Mouse (Mus musculus) ES-E14 (cell line): ENCODE measurements around the gene Olfr847. TPM values are rescaled to one million over a fixed set of nuclear protein-coding genes. Genes with fewer than 3 reads are reported as not detected.

Experiments
- DNase-seq: peaks from one replicate; pipeline ENCODE4 v3.0.0-alpha.2; 2013; ENCODE audit warnings: low read depth, low spot score
- H3K27ac ChIP-seq: 2 replicates; pipeline ENCODE4 v1.5.1; 2012; ENCODE audit warnings: low read depth, mild to moderate bottlenecking, low read length, moderate library complexity, mixed read lengths; ENCODE audit not compliant: poor library complexity, insufficient read depth, severe bottlenecking
- H3K36me3 ChIP-seq: 2 replicates; pipeline ENCODE4 v1.6.1; 2012; ENCODE audit warnings: mild to moderate bottlenecking, low read length, moderate library complexity, mixed read lengths; ENCODE audit not compliant: control insufficient read depth, poor library complexity, insufficient read depth, severe bottlenecking
- H3K4me1 ChIP-seq, 2 experiments: fragments of 150-350 bp in 1 of 2; sonication (generic) in 1 of 2; 2 replicates each; pipeline ENCODE4 v1.6.1; 2012; ENCODE audit warnings: low read length in 2 of 2, mild to moderate bottlenecking in 1 of 2, mixed read lengths in 1 of 2; ENCODE audit not compliant: control insufficient read depth in 2 of 2, insufficient read depth in 2 of 2, poor library complexity in 1 of 2
- H3K4me3 ChIP-seq, 2 experiments: fragments of 150-350 bp in 1 of 2; sonication (generic) in 1 of 2; 2 replicates each; pipeline ENCODE4 v1.5.1; 2012; ENCODE audit warnings: low read length in 2 of 2, low read depth in 1 of 2, mild to moderate bottlenecking in 1 of 2, mixed read lengths in 1 of 2; ENCODE audit not compliant: insufficient read depth in 1 of 2, poor library complexity in 1 of 2, severe bottlenecking in 1 of 2
- H3K9ac ChIP-seq: 2 replicates; pipeline ENCODE4 v1.6.1; 2012; ENCODE audit warnings: low read depth, mild to moderate bottlenecking, low read length, mixed read lengths; ENCODE audit not compliant: poor library complexity, insufficient read depth, severe bottlenecking
- H3K9me3 ChIP-seq: fragments of 150-350 bp; sonication (generic); 2 replicates; pipeline ENCODE4 v1.6.1; 2012; ENCODE audit warnings: low read depth, mild to moderate bottlenecking, low read length; ENCODE audit not compliant: control insufficient read depth, insufficient read depth
- CHD2 ChIP-seq: IDR thresholded peaks from 2 replicates; pipeline ENCODE4 v1.6.1; 2014; ENCODE audit warnings: mild to moderate bottlenecking, low read depth, low read length, inconsistent platforms
- HCFC1 ChIP-seq: IDR thresholded peaks from 2 replicates; pipeline ENCODE4 v1.6.1; 2012; ENCODE audit warnings: low read length, inconsistent platforms, borderline replicate concordance; ENCODE audit not compliant: insufficient read depth
- MAFK ChIP-seq: IDR thresholded peaks from 2 replicates; pipeline ENCODE4 v1.6.1; 2014; ENCODE audit warnings: mild to moderate bottlenecking, low read depth, low read length, inconsistent platforms; ENCODE audit not compliant: insufficient read depth
- ZC3H11A ChIP-seq: IDR thresholded peaks from 2 replicates; pipeline ENCODE4 v1.6.1; 2012; ENCODE audit warnings: low read depth, mild to moderate bottlenecking, inconsistent platforms, low read length, borderline replicate concordance
- ZNF384 ChIP-seq: IDR thresholded peaks from 2 replicates; pipeline ENCODE4 v1.6.1; 2012; ENCODE audit warnings: low read depth, low read length, inconsistent platforms
- in situ Hi-C, 2 experiments: fragments of 600-800 bp; cut with MboI; formaldehyde crosslinking; loops; one replicate each; pipeline ENCODE4 v1.15.1; 2025; ENCODE audit warnings: low sequenced_read_pairs in 2 of 2, inconsistent platforms in 1 of 2; ENCODE audit not compliant: unreplicated experiment in 2 of 2
- total RNA-seq: library from RNA; depleted of rRNA; stranded (reverse); fragments of 300-350 nt; gene quantifications from 2 replicates; pipeline ENCODE4 v1.2.3, GENCODE M21; 2012; rRNA removed

The Olfr847 gene
- not detected in 2 replicates for total RNA-seq

DNA sequence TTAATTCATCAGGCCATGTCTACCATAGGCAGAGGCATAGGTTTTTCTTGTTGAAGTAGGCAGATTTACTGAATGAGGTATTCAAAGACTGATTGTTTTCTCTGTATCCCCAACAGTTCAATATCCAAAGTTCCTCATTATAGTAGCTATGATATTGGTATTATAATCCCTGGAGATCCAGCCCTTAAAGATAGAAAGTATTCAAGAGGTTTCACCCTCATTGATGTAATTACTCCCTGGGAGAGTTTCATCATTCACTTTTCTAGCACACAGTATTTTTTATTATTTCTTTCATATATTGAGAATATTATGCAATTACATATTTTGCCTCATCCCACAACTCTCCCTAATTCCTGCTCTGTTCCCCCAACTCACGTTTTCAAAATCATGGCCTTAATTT is at the start of gene Olfr847:
Gene Olfr847, minus strand, starts transcription at position 101 of the 400 bp plus-strand sequence.
- no peak within 1 kb of the TSS for H3K27ac ChIP-seq
- DNase-seq: no peak
- H3K4me1 ChIP-seq: no peaks in the 10 kb centered on the region
- TF ChIP-seq ZC3H11A: no peak
- TF ChIP-seq CHD2: no peak
- no peak for TF ChIP-seq ZNF384
- TF ChIP-seq MAFK: no peak
- TF ChIP-seq HCFC1: no peak
- in situ Hi-C loops: no loop called here
- H3K9me3 ChIP-seq: no peaks in the 10 kb centered on the region
- no peak within 1 kb of the TSS for H3K4me3 ChIP-seq
- no peaks in the 10 kb centered on the region for H3K36me3 ChIP-seq
- no peak within 1 kb of the TSS for H3K9ac ChIP-seq

GRCm38 (mm10) chr9:19363905-19364304 is 14.6 kb downstream of the Olfr847 start, which contains the start of gene Olfr846:
Gene Olfr846, minus strand, starts transcription at chr9:19364005.
- no peaks in the 10 kb centered on the region for H3K9me3 ChIP-seq
- in situ Hi-C loops: no loop called here
- H3K9ac ChIP-seq: no peak within 1 kb of the TSS
- H3K27ac ChIP-seq: no peak within 1 kb of the TSS
- no peaks in the 10 kb centered on the region for H3K4me1 ChIP-seq
- TF ChIP-seq HCFC1 (no peak), CHD2 (no peak), MAFK (no peak), ZC3H11A (no peak), ZNF384 (no peak)
- H3K36me3 ChIP-seq: no peaks in the 10 kb centered on the region
- no peak within 1 kb of the TSS for H3K4me3 ChIP-seq
- DNase-seq: no peak

- no peak within 1 kb of the TSS for H3K4me3 ChIP-seq
- no peaks in the 10 kb centered on the region for H3K9me3 ChIP-seq
- in situ Hi-C loops: no loop called here
- H3K36me3 ChIP-seq: no peaks in the 10 kb centered on the region
- H3K4me1 ChIP-seq: no peaks in the 10 kb centered on the region
- no peak for TF ChIP-seq ZNF384
- TF ChIP-seq HCFC1: no peak
- no peak for TF ChIP-seq CHD2
- no peak for TF ChIP-seq MAFK
- TF ChIP-seq ZC3H11A: no peak
- DNase-seq: no peak
- H3K27ac ChIP-seq: no peak within 1 kb of the TSS
- no peak within 1 kb of the TSS for H3K9ac ChIP-seq
Observed at GRCm38 (mm10) chr9:19336157-19336556, 42.3 kb downstream of the Olfr847 start, which contains the start of gene Olfr845. Gene Olfr845, plus strand, starts transcription at chr9:19336457.

Other genes starting within 250 kb of the Olfr847 start
- 0.69 and 0.80 TPM in 2 replicates for gene Olfr837, start 242.4 kb downstream of the Olfr847 start, total RNA-seq
- 0.09 and 0.11 TPM in 2 replicates for gene Olfr839-ps1, start 201.4 kb downstream of the Olfr847 start, total RNA-seq
- not detected in 2 replicates for gene Olfr843, start 126.7 kb downstream of the Olfr847 start, total RNA-seq
- not detected in 2 replicates for gene Olfr844, start 62.3 kb downstream of the Olfr847 start, total RNA-seq
- gene Olfr845, start 42.2 kb downstream of the Olfr847 start, total RNA-seq: not detected in 2 replicates
- not detected in 2 replicates for gene Olfr846, start 14.7 kb downstream of the Olfr847 start, total RNA-seq
- gene Olfr849, start 61.6 kb upstream of the Olfr847 start, total RNA-seq: not detected in 2 replicates
- not detected in 2 replicates for gene Olfr850, start 99.6 kb upstream of the Olfr847 start, total RNA-seq
- gene Olfr851, start 114.6 kb upstream of the Olfr847 start, total RNA-seq: not detected in 2 replicates
- not detected in 2 replicates for gene Olfr853, start 162.4 kb upstream of the Olfr847 start, total RNA-seq
- not detected in 2 replicates for gene Olfr854, start 188.7 kb upstream of the Olfr847 start, total RNA-seq
- gene Olfr855, start 203.9 kb upstream of the Olfr847 start, total RNA-seq: not detected in 2 replicates
- 24.9 and 27.5 TPM in 2 replicates for gene Zfp317, start 243.4 kb upstream of the Olfr847 start, total RNA-seq